Mouse (Mus musculus): Measurements from ENCODE around the gene Rbmy. TPM values are rescaled to one million over a fixed set of nuclear protein-coding genes. Genes with fewer than 3 reads are reported as not detected.
"Not testable (repeated sequence)": the region's sequence is repeated elsewhere in the genome, so short reads cannot be mapped to it uniquely, and the experiment has no call there.

The Rbmy gene
- not detected in 2 replicates for polyA plus RNA-seq (2014; fragmentation: Nextera tagmentation; extraction: Ambion mirVana)

DNA sequence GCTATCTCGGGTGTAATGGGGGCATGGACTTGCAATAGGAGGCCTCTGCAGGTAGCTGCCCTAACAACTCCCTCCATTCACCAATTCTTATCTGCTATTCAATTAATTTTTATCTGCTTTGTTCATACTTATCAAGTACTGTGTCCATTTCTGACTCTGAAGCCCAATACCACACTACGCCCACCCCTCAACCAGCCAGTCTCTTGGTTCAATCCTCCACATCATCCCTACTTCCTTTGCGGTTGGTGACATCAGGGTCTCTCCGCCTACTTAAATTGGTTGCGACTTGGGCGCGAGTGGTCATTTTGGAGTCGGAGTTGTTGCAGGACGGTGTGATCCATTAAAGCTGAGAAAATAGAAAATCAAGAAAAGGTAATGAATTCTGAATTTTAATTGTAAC is at the start of gene Rbmy, which contains the start of gene Gm10256:
TSS of gene Rbmy (plus strand) at position 301 of the 400 bp plus-strand sequence.
TSS of gene Gm10256 (plus strand) at position 320 of the 400 bp plus-strand sequence.
- not testable (repeated sequence) for H3K4me1 ChIP-seq (replicated peaks; ENCODE audit: control insufficient read depth, insufficient read depth, low read length); H3K9ac ChIP-seq; ATAC-seq (ENCODE audit: low FRiP score); H3K27me3 ChIP-seq (ENCODE audit: control insufficient read depth, insufficient read depth, low read length); DNase-seq (ENCODE audit: low spot score); H3K27ac ChIP-seq; H3K36me3 ChIP-seq (replicated peaks; ENCODE audit: control insufficient read depth, insufficient read depth); H3K4me2 ChIP-seq (replicated peaks); H3K4me3 ChIP-seq (replicated peaks; ENCODE audit: low read length); H3K9me3 ChIP-seq (ENCODE audit: control insufficient read depth, low read length)
- WGBS: no CpG with 5 or more reads among the region's 9 CpGs

DNA sequence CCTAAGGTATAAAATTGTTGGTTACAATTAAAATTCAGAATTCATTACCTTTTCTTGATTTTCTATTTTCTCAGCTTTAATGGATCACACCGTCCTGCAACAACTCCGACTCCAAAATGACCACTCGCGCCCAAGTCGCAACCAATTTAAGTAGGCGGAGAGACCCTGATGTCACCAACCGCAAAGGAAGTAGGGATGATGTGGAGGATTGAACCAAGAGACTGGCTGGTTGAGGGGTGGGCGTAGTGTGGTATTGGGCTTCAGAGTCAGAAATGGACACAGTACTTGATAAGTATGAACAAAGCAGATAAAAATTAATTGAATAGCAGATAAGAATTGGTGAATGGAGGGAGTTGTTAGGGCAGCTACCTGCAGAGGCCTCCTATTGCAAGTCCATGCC is 34.4 kb upstream of the Rbmy start, which contains the start of gene Gm4064:
TSS of gene Gm4064 (minus strand) at position 101 of the 400 bp plus-strand sequence.
- H3K4me2 ChIP-seq (replicated peaks); DNase-seq (ENCODE audit: low spot score); H3K36me3 ChIP-seq (replicated peaks; ENCODE audit: control insufficient read depth, insufficient read depth); H3K9me3 ChIP-seq (ENCODE audit: control insufficient read depth, low read length); H3K4me3 ChIP-seq (replicated peaks; ENCODE audit: low read length); H3K9ac ChIP-seq; ATAC-seq (ENCODE audit: low FRiP score); H3K4me1 ChIP-seq (replicated peaks; ENCODE audit: control insufficient read depth, insufficient read depth, low read length); H3K27me3 ChIP-seq (ENCODE audit: control insufficient read depth, insufficient read depth, low read length); H3K27ac ChIP-seq: not testable (repeated sequence)
- no CpG with 5 or more reads among the region's 8 CpGs for WGBS

Other genes with a start within 250 kb of the Rbmy start
- not detected in 2 replicates for gene H2al2c, start 231.6 kb upstream of the Rbmy start, polyA plus RNA-seq (2014; fragmentation: Nextera tagmentation; extraction: Ambion mirVana)
- gene Sry, start 167.0 kb upstream of the Rbmy start, polyA plus RNA-seq (2014; fragmentation: Nextera tagmentation; extraction: Ambion mirVana): not detected in 2 replicates
- gene H2al2b, start 110.0 kb upstream of the Rbmy start, polyA plus RNA-seq (2014; fragmentation: Nextera tagmentation; extraction: Ambion mirVana): not detected in 2 replicates
- 0.39 TPM in 1 of 2 replicates, not detected in the other for gene Gm4064, start 34.5 kb upstream of the Rbmy start, polyA plus RNA-seq (2014; fragmentation: Nextera tagmentation; extraction: Ambion mirVana)
- gene Gm10256, start within 50 bp of the Rbmy start, polyA plus RNA-seq (2014; fragmentation: Nextera tagmentation; extraction: Ambion mirVana): not detected in 2 replicates
- gene Gm10352, start 70.3 kb downstream of the Rbmy start, polyA plus RNA-seq (2014; fragmentation: Nextera tagmentation; extraction: Ambion mirVana): 0.21 TPM in 1 of 2 replicates, not detected in the other
- gene Gm29289, start 101.9 kb downstream of the Rbmy start, polyA plus RNA-seq (2014; fragmentation: Nextera tagmentation; extraction: Ambion mirVana): not detected in 2 replicates